Mouse (Mus musculus): ENCODE measurements around the gene Hlcs.

Hlcs gene

DNA sequence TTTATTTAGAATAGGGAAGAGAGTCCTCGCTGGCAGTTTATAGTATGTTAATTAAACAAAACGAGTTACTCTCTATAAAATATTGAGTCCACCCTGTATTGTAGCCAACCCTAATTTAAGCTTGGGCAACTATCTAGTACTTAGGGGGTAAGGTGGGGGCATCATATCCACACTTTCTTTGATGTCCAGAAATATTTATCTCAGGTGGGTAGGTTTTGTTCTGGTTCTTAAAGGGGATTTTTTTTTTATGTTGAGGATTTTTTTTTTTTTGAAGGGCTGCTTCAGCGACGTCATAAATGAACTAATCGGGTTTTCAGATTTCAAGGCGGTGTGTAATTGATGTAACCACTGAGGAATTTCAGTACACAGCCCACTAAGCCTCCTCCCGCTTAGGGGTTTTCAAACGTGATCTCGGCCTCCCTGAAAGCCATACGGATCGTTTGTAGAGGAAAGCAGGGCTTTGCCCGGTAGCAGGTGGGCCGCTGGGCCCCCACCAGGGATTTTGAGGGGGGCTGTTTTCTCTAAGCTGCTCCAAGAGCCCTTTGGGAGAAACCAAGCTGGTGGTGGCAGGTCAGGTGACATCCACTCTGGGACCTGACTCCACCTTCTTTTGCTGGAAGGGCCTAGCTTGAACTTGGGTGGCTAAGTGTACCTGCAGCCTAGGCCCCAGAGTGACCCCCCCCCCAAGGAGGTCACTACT, 233.4 kb downstream of the Hlcs start:
- in situ Hi-C loops (cut with MseI, MboI) = no loop called here

DNA sequence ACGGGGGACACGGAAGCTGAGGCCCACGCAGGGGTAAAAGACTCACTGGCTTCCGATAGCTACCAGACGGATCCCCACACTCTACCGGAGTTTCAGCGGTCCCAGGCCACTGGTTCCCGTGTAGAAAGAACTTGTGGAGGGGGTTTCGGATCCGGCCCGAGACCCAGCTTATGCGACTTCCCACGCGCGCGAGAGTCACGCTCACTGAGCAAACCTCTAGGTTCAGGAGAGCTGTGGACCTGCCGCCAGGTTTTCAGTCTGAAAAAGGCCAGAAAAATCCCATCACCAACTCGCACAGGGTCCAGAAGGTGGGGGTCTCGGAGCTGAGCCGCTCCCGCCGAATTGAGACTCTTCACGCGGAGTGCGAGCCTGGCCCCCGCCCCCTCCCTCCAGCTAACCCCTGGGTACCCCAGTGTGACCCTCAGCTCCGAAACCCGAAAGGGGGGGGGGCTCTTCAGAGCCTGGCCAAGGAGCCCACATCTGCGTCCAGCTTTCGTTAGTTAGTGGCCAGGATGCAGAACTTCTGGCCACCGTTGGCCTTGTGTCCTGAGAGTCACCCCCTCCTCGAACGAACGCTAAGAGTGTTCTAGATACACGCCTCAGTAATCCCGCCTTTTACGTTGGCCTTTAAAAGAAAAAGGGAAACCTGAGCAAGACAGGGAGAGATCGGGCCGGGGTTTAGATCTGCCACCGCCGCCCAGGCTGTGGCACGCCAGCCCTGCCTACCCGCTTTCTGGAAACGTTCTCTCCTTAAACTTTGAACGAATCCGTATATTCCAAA, 234.1 kb downstream of the Hlcs start:
- in situ Hi-C loops (cut with MseI, MboI) = no loop called here

All from mouse trophoblast stem cell (cell line).